Mouse (Mus musculus): ENCODE results near the gene Mtch2. TPM values are rescaled to one million over a fixed set of nuclear protein-coding genes. Genes with fewer than 3 reads are reported as not detected.
A peak's percentile ranks its signal among the peaks of the same experiment; 100 is the strongest.
"Not testable (repeated sequence)": the region's sequence is repeated elsewhere in the genome, so short reads cannot be mapped to it uniquely, and the experiment has no call there.

The Mtch2 gene
- polyA plus RNA-seq, 1 experiment from 2014 or later, result 152 TPM

DNA sequence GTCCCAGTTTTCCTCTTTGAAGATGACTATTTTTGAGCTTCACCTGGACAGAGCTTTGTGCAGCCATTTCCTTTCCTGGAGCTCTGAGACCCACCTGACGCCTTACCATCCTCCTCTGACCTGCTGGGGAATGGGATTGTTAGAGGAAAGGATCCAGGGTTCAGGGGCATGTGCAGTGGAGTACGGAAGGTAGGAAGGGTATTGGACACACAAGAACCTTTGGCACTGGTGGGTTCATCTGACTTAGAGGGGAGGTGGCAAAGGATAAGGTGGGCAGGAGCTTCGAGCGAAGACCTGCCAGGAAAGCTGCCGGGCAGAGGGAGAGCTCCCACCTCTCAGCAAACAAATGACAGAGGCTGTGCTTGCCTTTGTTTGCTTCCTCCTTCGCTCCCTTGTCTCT is 39.5 kb downstream of the Mtch2 start:
- H3K36me3 ChIP-seq, result no peaks in the 10 kb centered on the region
- DNase-seq, result no peak
- H3K4me1 ChIP-seq (replicated peaks), result peaks cover 42% of the 10 kb centered on the region
- no peak overlapping the region for H3K27ac ChIP-seq
- no peak overlapping the region for H3K4me2 ChIP-seq
- H3K27me3 ChIP-seq, result peaks cover 95% of the 10 kb centered on the region
- no peak overlapping the region for H3K4me3 ChIP-seq (replicated peaks)
- no peak for ATAC-seq (ENCODE audit: low read depth)
- WGBS (ENCODE audit: insufficient replicate concordance), result 32% methylated on average over 6 of the region's 6 CpGs
- H3K9me3 ChIP-seq (replicated peaks), result 0 out of 2 replicates have a peak, but pooled peaks cover 3% of the 10 kb centered on the region
- H3K9ac ChIP-seq, result no peak overlapping the region

DNA sequence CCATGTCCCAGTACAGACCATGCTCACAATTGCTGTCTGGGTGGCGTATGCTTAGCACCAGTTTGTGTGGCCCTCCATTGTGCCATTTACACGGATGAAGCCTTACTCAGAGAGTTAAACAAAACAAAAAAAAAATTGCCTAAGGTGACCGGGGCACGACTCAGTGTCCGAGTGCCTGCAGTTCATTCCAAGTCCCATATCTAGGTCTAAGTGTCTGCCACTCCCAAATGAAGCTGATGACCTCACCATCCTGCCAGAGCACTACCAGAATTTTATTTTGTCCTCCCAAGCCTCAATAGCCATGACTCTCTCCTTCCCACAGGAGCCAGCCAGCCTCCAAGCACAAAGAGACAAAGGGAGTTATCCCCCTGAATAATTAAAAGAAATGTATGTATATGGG is 40.7 kb downstream of the Mtch2 start:
- DNase-seq (no peak), ATAC-seq (ENCODE audit: low read depth) (no peak)
- WGBS (ENCODE audit: insufficient replicate concordance), result 60% methylated on average over 5 of the region's 5 CpGs
- H3K4me3 ChIP-seq (replicated peaks), result no peak overlapping the region
- 0 out of 2 replicates have a peak, but pooled peaks cover 4% of the 10 kb centered on the region for H3K36me3 ChIP-seq
- peaks cover 54% of the 10 kb centered on the region for H3K4me1 ChIP-seq (replicated peaks)
- no peak overlapping the region for H3K4me2 ChIP-seq
- H3K27ac ChIP-seq, result no peak overlapping the region
- H3K9me3 ChIP-seq (replicated peaks), result 0 out of 2 replicates have a peak, but pooled peaks cover 3% of the 10 kb centered on the region
- peaks cover 92% of the 10 kb centered on the region for H3K27me3 ChIP-seq
- H3K9ac ChIP-seq, result no peak overlapping the region

DNA sequence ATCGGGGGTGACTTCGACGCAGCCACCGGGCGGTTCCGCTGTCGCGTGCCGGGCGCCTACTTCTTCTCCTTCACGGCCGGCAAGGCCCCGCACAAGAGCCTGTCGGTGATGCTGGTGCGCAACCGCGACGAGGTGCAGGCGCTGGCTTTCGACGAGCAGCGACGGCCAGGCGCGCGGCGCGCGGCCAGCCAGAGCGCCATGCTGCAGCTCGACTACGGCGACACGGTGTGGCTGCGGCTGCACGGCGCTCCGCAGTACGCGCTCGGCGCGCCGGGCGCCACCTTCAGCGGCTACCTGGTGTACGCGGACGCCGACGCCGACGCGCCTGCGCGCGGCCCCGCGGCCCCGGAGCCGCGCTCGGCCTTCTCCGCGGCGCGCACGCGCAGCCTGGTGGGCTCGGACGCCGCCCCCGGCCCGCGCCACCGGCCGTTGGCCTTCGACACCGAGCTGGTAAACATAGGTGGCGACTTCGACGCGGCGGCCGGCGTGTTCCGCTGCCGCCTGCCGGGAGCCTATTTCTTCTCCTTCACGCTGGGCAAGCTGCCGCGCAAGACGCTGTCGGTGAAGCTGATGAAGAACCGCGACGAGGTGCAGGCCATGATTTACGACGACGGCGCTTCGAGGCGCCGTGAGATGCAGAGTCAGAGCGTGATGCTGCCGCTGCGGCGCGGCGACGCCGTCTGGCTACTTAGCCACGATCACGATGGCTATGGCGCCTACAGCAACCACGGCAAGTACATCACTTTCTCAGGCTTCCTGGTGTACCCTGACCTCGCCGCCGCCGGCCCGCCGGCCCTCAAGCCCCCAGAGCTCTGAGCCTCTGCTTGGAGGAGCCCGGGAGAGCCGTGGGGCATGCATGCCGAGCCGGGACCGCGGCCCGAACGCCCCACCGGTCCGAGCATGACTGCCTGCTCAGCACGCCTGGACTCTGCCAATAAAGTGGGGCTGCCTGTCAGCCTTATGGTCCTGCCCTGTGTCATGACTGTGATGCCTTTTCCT is 42.9 kb downstream of the Mtch2 start:
- H3K9me3 ChIP-seq (replicated peaks), result no peaks in the 10 kb centered on the region
- peak overlapping the region; percentile 95 for H3K4me2 ChIP-seq
- H3K4me3 ChIP-seq (replicated peaks), result peak overlapping the region; percentile 72
- 7% methylated on average over 133 of the region's 133 CpGs for WGBS (ENCODE audit: insufficient replicate concordance)
- peaks cover 77% of the 10 kb centered on the region for H3K4me1 ChIP-seq (replicated peaks)
- peak overlapping the region; percentile 77 for H3K9ac ChIP-seq
- ATAC-seq (ENCODE audit: low read depth), result peak; percentile 67
- peaks cover 11% of the 10 kb centered on the region; the same call in 1 of the 2 replicates for H3K36me3 ChIP-seq
- H3K27ac ChIP-seq, result peak overlapping the region; percentile 95
- peak; percentile 63 for DNase-seq
- H3K27me3 ChIP-seq, result peaks cover 69% of the 10 kb centered on the region

DNA sequence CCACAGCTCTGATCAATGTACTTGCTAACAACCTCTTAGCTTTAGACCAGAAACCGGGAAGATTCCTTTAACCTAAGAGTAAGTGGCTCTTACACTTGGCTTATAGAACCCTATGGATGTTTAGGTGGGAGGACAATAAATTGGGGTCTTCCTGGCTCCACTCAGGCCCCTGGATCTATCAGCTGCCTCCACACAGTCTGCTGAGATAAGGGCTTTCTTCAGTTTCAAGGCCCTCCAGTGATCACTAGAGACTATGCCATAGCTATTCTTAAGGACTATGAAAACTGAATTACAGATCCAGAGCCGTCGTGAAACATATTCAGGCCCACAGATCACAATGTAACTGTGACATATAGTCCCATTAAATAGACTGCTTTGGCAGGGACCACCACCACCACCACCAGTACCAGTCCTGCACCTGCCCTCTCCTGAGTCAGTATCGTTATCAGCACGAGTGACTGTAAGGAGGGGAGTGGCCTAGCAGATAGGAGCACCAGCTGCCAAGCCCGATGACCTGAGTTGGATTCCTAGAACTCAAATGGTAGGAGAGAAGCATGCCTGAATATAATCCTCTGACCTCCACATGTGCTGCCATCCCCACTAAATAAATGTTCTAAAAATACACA is 46.8 kb downstream of the Mtch2 start:
- Histone ChIP-seq H3K27me3 (peaks cover 30% of the 10 kb centered on the region), H3K4me3 (replicated peaks) (no peak overlapping the region; the same call in 1 of the 2 replicates), H3K4me1 (replicated peaks) (peaks cover 83% of the 10 kb centered on the region), H3K9ac (peak overlapping the region; percentile 68), H3K4me2 (peak overlapping the region; percentile 61), H3K36me3 (peaks cover 49% of the 10 kb centered on the region), H3K27ac (peak overlapping the region; percentile 95), H3K9me3 (replicated peaks) (no peaks in the 10 kb centered on the region)
- WGBS (ENCODE audit: insufficient replicate concordance), result 35% methylated on average over 6 of the region's 6 CpGs
- peak; percentile 90 for ATAC-seq (ENCODE audit: low read depth)
- DNase-seq, result peak; percentile 80

DNA sequence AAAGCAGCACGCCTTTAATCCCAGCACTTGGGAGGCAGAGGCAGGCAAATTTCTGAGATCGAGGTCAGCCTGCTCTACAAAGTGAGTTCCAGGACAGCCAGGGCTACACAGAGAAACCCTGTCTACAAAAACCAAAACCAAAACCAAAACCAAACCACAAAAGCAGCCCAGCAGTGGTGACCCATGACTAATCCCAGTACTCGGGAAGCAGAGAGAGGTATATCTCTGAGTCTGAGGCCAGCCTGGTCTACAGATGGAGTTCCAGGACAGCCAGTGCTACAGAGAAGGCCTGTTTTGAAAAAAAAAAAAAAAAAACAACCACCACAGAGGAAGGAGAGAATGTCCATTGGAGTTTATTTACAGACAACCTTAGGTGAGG is 47.3 kb downstream of the Mtch2 start:
- Histone ChIP-seq H3K4me1 (replicated peaks) (peaks cover 78% of the 10 kb centered on the region), H3K4me2 (peak overlapping the region; percentile 61), H3K9ac (peak overlapping the region; percentile 68), H3K27me3 (peaks cover 25% of the 10 kb centered on the region), H3K27ac (peak overlapping the region; percentile 95), H3K36me3 (peaks cover 54% of the 10 kb centered on the region)
- DNase-seq; H3K4me3 ChIP-seq (replicated peaks); H3K9me3 ChIP-seq (replicated peaks): not testable (repeated sequence)
- 26% methylated on average over 3 of the region's 3 CpGs for WGBS (ENCODE audit: insufficient replicate concordance)
- peak; percentile 9; the same call in 1 of the 2 replicates for ATAC-seq (ENCODE audit: low read depth)

DNA sequence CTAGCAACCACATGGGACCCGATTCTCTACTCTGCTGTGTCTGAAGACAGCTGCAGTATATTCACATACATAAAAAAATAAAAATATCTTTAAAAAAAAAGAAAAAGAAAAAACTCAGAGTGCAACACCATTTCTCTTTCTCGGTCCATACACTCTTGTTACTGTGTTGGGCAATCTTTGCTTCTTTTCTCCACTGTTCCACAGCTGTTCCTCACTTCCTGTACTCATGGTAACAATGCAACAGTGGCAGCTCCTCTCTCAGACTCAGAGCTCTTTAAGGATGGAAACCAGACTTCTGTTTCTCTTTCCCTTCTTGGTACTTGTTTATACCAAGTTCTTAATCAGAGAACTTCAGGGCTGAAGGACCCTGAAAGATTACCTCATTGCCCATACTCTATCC is 56.4 kb downstream of the Mtch2 start:
- Histone ChIP-seq H3K27me3 (no peaks in the 10 kb centered on the region), H3K9ac (peak overlapping the region; percentile 88), H3K4me3 (replicated peaks) (peak overlapping the region; percentile 74), H3K36me3 (peaks cover 61% of the 10 kb centered on the region), H3K27ac (peak overlapping the region; percentile 83), H3K4me1 (replicated peaks) (peaks cover 44% of the 10 kb centered on the region), H3K9me3 (replicated peaks) (no peaks in the 10 kb centered on the region), H3K4me2 (peak overlapping the region; percentile 79)
- ATAC-seq (ENCODE audit: low read depth), result no peak
- 71% methylated on average over 2 of the region's 2 CpGs for WGBS (ENCODE audit: insufficient replicate concordance)
- no peak for DNase-seq

DNA sequence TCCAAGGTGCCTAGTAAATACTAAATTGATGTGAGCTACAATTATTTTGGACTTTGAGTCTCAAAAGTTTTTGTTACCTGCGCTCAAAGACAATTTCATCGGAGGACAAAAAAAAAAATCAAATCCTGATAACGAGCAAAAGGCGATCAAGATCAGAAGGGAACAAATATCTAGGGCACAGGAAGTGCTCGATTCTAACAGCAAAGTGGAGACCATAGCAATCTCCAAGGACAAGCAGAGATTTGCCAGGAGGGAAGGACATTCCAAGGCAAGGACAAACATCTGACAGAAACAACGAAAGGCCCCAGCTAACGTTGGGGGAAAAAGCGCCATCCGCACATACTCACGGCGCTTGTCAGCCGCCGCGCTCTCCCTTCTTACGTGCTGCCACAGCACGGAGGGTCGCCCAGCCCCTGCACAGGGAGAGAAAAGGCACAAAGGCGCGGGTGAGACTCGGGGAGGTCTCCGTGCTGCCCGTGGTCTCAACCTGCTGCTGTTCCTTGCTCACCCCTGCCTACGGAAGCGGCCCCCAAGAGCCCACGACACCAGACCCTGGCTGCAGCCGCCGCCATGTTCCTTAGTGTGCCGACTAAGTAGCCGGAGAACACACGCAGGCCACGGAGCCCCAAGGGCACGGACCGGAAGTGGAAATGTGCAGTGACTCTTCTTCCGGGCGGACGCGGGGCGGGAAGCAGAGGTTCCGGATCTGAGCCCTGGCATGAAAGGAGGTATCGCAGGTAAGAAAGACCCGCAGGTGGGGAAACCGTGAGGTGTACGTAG is 57.3 kb downstream of the Mtch2 start, which contains the start of the genes Kbtbd4 and Ndufs3:
Gene Kbtbd4 (plus strand): TSS at position 665 of the 780 bp plus-strand sequence.
Gene Ndufs3 (minus strand): TSS at position 752 of the 780 bp plus-strand sequence.
- Histone ChIP-seq H3K9ac (peak within 1 kb of the TSS; percentile 88), H3K4me3 (replicated peaks) (peak within 1 kb of the TSS; percentile 74), H3K4me1 (replicated peaks) (peaks cover 44% of the 10 kb centered on the region), H3K36me3 (peaks cover 61% of the 10 kb centered on the region), H3K27ac (peak within 1 kb of the TSS; percentile 83), H3K27me3 (no peaks in the 10 kb centered on the region), H3K4me2 (peak within 1 kb of the TSS; percentile 79), H3K9me3 (replicated peaks) (no peaks in the 10 kb centered on the region)
- under 1% methylated on average over 43 of the region's 43 CpGs for WGBS (ENCODE audit: insufficient replicate concordance)
- ATAC-seq (ENCODE audit: low read depth) (peak; percentile 91), DNase-seq (peak; percentile 83)

DNA sequence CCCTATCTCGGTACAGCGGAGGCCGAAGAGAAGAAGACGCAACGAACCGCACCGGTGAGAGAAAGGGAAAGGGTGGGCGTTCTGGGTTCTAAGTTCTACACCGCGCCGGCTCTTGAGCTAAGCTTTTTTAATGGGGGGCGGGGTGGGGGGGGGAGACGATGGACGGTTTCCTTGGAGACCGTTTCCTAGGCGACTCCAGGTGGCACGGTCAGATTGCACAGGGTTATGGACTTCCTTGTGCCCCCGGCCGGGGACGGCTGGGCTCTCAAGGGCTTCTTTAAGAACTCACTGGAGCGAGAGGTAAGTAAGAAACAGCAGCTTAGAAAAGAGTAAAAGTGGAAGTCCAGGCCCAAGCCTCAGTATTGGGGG is 57.9 kb downstream of the Mtch2 start:
- Histone ChIP-seq H3K9me3 (replicated peaks) (no peaks in the 10 kb centered on the region), H3K4me3 (replicated peaks) (peak overlapping the region; percentile 74), H3K36me3 (peaks cover 62% of the 10 kb centered on the region), H3K27me3 (no peaks in the 10 kb centered on the region), H3K4me1 (replicated peaks) (peaks cover 44% of the 10 kb centered on the region), H3K27ac (peak overlapping the region; percentile 83), H3K9ac (peak overlapping the region; percentile 88), H3K4me2 (peak overlapping the region; percentile 79)
- WGBS (ENCODE audit: insufficient replicate concordance), result 1% methylated on average over 21 of the region's 21 CpGs
- ATAC-seq (ENCODE audit: low read depth) (peak; percentile 52), DNase-seq (no peak)

DNA sequence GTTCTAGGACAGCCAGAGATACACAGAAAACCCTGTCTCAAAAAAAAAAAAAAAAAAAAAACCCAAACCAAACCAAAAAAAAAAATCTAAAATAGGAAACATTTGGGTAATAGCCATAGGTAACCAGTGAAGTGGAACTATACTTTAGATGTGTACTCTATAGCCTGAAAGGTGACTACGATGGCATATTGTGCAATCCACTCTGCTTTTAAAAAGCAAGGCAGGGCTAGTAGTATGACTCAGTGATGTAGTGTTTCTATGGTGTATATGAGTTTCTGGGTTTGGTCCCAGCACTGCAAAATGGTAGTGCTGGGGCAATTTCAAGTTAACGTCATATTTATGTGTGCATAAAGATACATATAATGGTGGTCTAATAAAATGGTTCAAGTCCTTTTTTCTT is 59.8 kb downstream of the Mtch2 start:
- no peaks in the 10 kb centered on the region for H3K27me3 ChIP-seq
- no peak overlapping the region for H3K4me3 ChIP-seq (replicated peaks)
- H3K27ac ChIP-seq, result no peak overlapping the region
- H3K36me3 ChIP-seq, result peaks cover 63% of the 10 kb centered on the region
- H3K9me3 ChIP-seq (replicated peaks), result no peaks in the 10 kb centered on the region
- no peak for DNase-seq
- H3K4me2 ChIP-seq, result no peak overlapping the region
- WGBS (ENCODE audit: insufficient replicate concordance), result 74% methylated on average over 2 of the region's 2 CpGs
- peaks cover 44% of the 10 kb centered on the region for H3K4me1 ChIP-seq (replicated peaks)
- no peak for ATAC-seq (ENCODE audit: low read depth)
- no peak overlapping the region for H3K9ac ChIP-seq

DNA sequence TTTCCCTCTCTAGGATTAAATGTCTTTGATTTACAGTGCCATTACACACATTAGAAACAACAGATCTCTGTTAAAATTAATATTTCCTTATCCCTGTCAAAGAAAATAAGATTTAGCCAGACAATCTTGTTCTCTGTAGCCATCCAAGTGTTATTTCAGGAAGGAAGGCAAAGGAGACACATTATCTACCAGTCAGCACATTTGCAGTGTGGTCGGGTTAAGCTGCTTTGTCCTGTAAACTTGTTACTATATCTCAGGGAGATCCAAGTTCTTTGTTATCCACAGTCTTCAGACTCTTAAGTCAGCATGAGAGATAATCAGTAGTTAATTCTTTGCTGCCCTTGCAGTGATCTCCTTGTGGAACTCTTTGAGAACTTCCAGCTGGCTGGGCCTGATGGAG is 63.9 kb downstream of the Mtch2 start:
- DNase-seq (no peak), ATAC-seq (ENCODE audit: low read depth) (no peak)
- Histone ChIP-seq H3K27ac (no peak overlapping the region), H3K27me3 (no peaks in the 10 kb centered on the region), H3K4me1 (replicated peaks) (peaks cover 32% of the 10 kb centered on the region), H3K9me3 (replicated peaks) (no peaks in the 10 kb centered on the region), H3K4me2 (no peak overlapping the region), H3K36me3 (peaks cover 75% of the 10 kb centered on the region), H3K9ac (no peak overlapping the region), H3K4me3 (replicated peaks) (no peak overlapping the region)
- WGBS (ENCODE audit: insufficient replicate concordance), result 39% methylated on average over 1 of the region's 1 CpGs

DNA sequence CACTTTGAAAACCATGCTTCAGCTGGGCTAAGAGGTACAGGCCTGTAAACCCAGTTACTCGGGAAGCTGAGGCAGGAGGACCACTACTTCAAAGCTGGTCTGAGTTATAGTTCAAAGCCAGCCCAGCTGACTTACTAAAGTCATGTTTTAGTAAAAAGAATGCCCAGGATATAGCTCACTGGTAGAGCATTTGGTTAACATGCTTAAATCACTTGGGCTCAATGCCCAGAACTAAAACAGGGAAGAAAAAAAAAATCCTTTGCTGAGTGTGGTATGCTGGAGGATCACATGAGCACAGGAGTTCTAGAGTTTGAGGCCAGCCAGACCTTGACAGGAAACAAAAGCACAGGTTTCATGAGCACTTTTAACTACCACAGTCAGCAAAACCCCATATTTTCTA is 64.7 kb downstream of the Mtch2 start:
- no peak overlapping the region for H3K4me2 ChIP-seq
- no peak overlapping the region for H3K27ac ChIP-seq
- no peak for DNase-seq
- no peak for ATAC-seq (ENCODE audit: low read depth)
- H3K9me3 ChIP-seq (replicated peaks), result no peaks in the 10 kb centered on the region
- no peak overlapping the region for H3K9ac ChIP-seq
- no peak overlapping the region for H3K4me3 ChIP-seq (replicated peaks)
- H3K27me3 ChIP-seq, result no peaks in the 10 kb centered on the region
- peaks cover 34% of the 10 kb centered on the region for H3K4me1 ChIP-seq (replicated peaks)
- WGBS (ENCODE audit: insufficient replicate concordance), result 73% methylated on average over 1 of the region's 1 CpGs
- H3K36me3 ChIP-seq, result peaks cover 72% of the 10 kb centered on the region

Data from liver, embryonic 13.5 days (tissue).